In the genomic region with DNA sequence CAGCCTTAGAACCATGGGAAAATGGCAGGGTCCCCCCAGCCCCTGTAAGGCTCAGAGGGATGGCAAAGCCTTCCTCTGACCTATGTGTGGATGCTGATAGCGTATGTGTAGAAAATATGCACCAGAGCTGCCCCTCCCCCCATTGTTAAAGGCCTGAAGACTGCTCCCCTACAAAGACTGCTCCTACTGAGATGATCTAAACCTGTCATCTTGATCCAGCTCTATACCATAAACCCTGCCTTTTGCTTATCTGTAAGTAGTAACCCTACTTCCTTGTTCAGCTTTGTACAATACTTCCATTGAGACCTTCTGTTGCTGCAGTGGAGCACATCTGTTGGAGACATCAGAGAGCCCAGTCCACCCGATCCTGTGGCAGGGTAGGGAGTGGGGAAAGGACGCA, we compare ENCODE assay signal across 29 mouse cellular contexts. TPM values are rescaled to one million over a fixed set of nuclear protein-coding genes. Genes with fewer than 3 reads are reported as not detected.
A peak's percentile ranks its signal among the peaks of the same experiment; 100 is the strongest.
DNase-seq lines count a peak whose midpoint lies in the region; ATAC-seq and TF ChIP-seq lines count a peak whose summit lies in the region.
"Had no signal": no experiment of that assay in that cellular context is flagged by ENCODE, and none has a peak within 500 bp of the region (broad histone marks: within the 10 kb centered on the region; RNA-seq: fewer than 3 reads in every experiment).

No protein-coding gene starts in this region.

- peak; percentile 53 to 66 for TF ChIP-seq EP300 in MEL (IDR thresholded peaks at IDR 0.05; ENCODE audit: low read depth in 1 of 2, low read length in 2 of 2)

- H3K27ac ChIP-seq in MEL (ENCODE audit: control insufficient read depth, low read depth, low read length) = peak overlapping the region; percentile 38; the same call in 1 of the 2 replicates
- H3K27ac ChIP-seq in intestine, embryonic 14.5 days (ENCODE audit: low read depth) = no peak overlapping the region
- no peak overlapping the region for H3K27ac ChIP-seq in intestine, postnatal 0 days (ENCODE audit: low read depth, low read length)
- H3K27ac ChIP-seq in small intestine, adult 2 months (ENCODE audit: insufficient read depth, low read depth, low read length) = peak overlapping the region; percentile 10
- no peak overlapping the region for H3K27ac ChIP-seq in hindbrain, embryonic 13.5 days
- H3K27ac ChIP-seq: embryonic facial prominence, embryonic 10.5 days; embryonic facial prominence, embryonic 13.5 days; forebrain, embryonic 12.5 days; forebrain, embryonic 15.5 days; heart, adult 2 months; heart, embryonic 10.5 days; hindbrain, embryonic 10.5 days; hindbrain, embryonic 15.5 days had no signal

- no peak for TF ChIP-seq POLR2A in MEL (IDR thresholded peaks at IDR 0.05; ENCODE audit: control insufficient read depth in 1 of 2, insufficient read depth in 1 of 2, low read depth in 1 of 2, low read length in 2 of 2, poor library complexity in 1 of 2)
- no peak for TF ChIP-seq POLR2A in small intestine, adult 2 months (IDR thresholded peaks at IDR 0.05; ENCODE audit: low read depth, low read length)

- H3K4me2 ChIP-seq in intestine, embryonic 14.5 days (ENCODE audit: low read length) = no peak overlapping the region
- H3K4me2 ChIP-seq in intestine, postnatal 0 days (replicated peaks; ENCODE audit: low read depth) = no peak overlapping the region
- H3K4me2 ChIP-seq in hindbrain, embryonic 13.5 days = no peak overlapping the region
- H3K4me2 ChIP-seq: embryonic facial prominence, embryonic 13.5 days; forebrain, embryonic 12.5 days; forebrain, embryonic 15.5 days; heart, embryonic 13.5 days; hindbrain, embryonic 15.5 days had no signal

- DNase-seq in MEL (ENCODE audit: low read depth, low spot score) = peak; percentile 88
- no peak for DNase-seq in intestine, embryonic 14.5 days (ENCODE audit: low spot score)
- DNase-seq in layer of hippocampus, adult 9-10 months (ENCODE audit: low spot score) = no peak
- DNase-seq in heart, postnatal 4 days = no peak
- DNase-seq: adrenal gland, adult 8-10 months; adrenal gland, postnatal 25 days; B cell, adult 2 months; cerebellum, adult 11-12 months; cerebellum, adult 8-10 months; cerebellum, postnatal 10 days; cerebellum, postnatal 36 days; embryo, embryonic 11 days; gastrocnemius, postnatal 25 days; heart, adult 2 months had no signal

- 94% methylated on average over 3 of the region's 3 CpGs for WGBS in intestine, embryonic 14.5 days
- 53% methylated on average over 3 of the region's 3 CpGs for WGBS in intestine, postnatal 0 days
- 37% methylated on average over 3 of the region's 3 CpGs for WGBS in small intestine, adult 2 months
- WGBS in hindbrain, embryonic 13.5 days = 90% methylated on average over 3 of the region's 3 CpGs

- H3K4me1 ChIP-seq in MEL (ENCODE audit: control insufficient read depth in 1 of 2, insufficient read depth in 2 of 2, low read length in 2 of 2) = peaks cover 12 to 23% of the 10 kb centered on the region in 2 experiments
- no peaks in the 10 kb centered on the region for H3K4me1 ChIP-seq in intestine, embryonic 14.5 days (replicated peaks; ENCODE audit: control insufficient read depth, insufficient read depth, low read length)
- H3K4me1 ChIP-seq in intestine, postnatal 0 days (replicated peaks; ENCODE audit: control insufficient read depth, insufficient read depth, low read length) = peaks cover 24% of the 10 kb centered on the region
- peaks cover 42% of the 10 kb centered on the region for H3K4me1 ChIP-seq in small intestine, adult 2 months (ENCODE audit: control insufficient read depth, insufficient read depth, insufficient read length, low read length)
- H3K4me1 ChIP-seq in hindbrain, embryonic 13.5 days (replicated peaks) = peaks cover 4% of the 10 kb centered on the region; the same call in 1 of the 2 replicates
- H3K4me1 ChIP-seq: embryonic facial prominence, embryonic 10.5 days; forebrain, embryonic 12.5 days; hindbrain, embryonic 10.5 days; hindbrain, embryonic 15.5 days had no signal

- no peak for TF ChIP-seq CTCF in MEL (IDR thresholded peaks at IDR 0.05 in 2 of 3, conservative IDR thresholded peaks at IDR 0.05 in 1 of 3; ENCODE audit: control insufficient read depth in 1 of 3, insufficient read depth in 1 of 3, low read depth in 2 of 3, low read length in 3 of 3, poor library complexity in 1 of 3, severe bottlenecking in 1 of 3)
- TF ChIP-seq CTCF in intestine, postnatal 0 days (IDR thresholded peaks at IDR 0.05; ENCODE audit: low read depth) = no peak
- no peak for TF ChIP-seq CTCF in small intestine, adult 2 months (IDR thresholded peaks at IDR 0.05; ENCODE audit: extremely low read depth, insufficient read length, insufficient replicate concordance, low read depth, low read length)

- no peaks in the 10 kb centered on the region for H3K9me3 ChIP-seq in MEL (replicated peaks; ENCODE audit: insufficient read depth, low read length)
- H3K9me3 ChIP-seq in intestine, embryonic 14.5 days (ENCODE audit: control insufficient read depth, low read length) = no peaks in the 10 kb centered on the region
- no peaks in the 10 kb centered on the region for H3K9me3 ChIP-seq in intestine, postnatal 0 days (ENCODE audit: control insufficient read depth)
- no peaks in the 10 kb centered on the region for H3K9me3 ChIP-seq in hindbrain, embryonic 13.5 days
- H3K9me3 ChIP-seq: embryonic facial prominence, embryonic 10.5 days; embryonic facial prominence, embryonic 13.5 days; forebrain, embryonic 12.5 days; forebrain, embryonic 15.5 days; G1E; heart, embryonic 10.5 days; heart, embryonic 13.5 days; hindbrain, embryonic 10.5 days; hindbrain, embryonic 15.5 days had no signal

- no peak overlapping the region for H3K9ac ChIP-seq in MEL (ENCODE audit: control insufficient read depth, low read depth, low read length, poor library complexity, severe bottlenecking)
- no peak overlapping the region for H3K9ac ChIP-seq in intestine, embryonic 14.5 days (ENCODE audit: low read length)
- H3K9ac ChIP-seq in intestine, postnatal 0 days (ENCODE audit: low read depth, low read length) = no peak overlapping the region
- no peak overlapping the region for H3K9ac ChIP-seq in hindbrain, embryonic 13.5 days
- H3K9ac ChIP-seq: embryonic facial prominence, embryonic 13.5 days; forebrain, embryonic 12.5 days; forebrain, embryonic 15.5 days; heart, embryonic 13.5 days; hindbrain, embryonic 15.5 days had no signal

- TF ChIP-seq RAD21 in MEL (IDR thresholded peaks at IDR 0.05; ENCODE audit: low read depth, low read length) = no peak

- no peak overlapping the region for H3K4me3 ChIP-seq in MEL (ENCODE audit: control insufficient read depth in 1 of 2, insufficient read depth in 1 of 2, low read depth in 2 of 2, low read length in 2 of 2)
- no peak overlapping the region for H3K4me3 ChIP-seq in intestine, embryonic 14.5 days (ENCODE audit: low read depth, low read length)
- H3K4me3 ChIP-seq in intestine, postnatal 0 days (ENCODE audit: low read depth, low read length) = no peak overlapping the region
- no peak overlapping the region for H3K4me3 ChIP-seq in small intestine, adult 2 months (ENCODE audit: low read depth, low read length)
- H3K4me3 ChIP-seq in hindbrain, embryonic 13.5 days = no peak overlapping the region
- H3K4me3 ChIP-seq: embryonic facial prominence, embryonic 10.5 days; embryonic facial prominence, embryonic 13.5 days; erythroblast, embryonic 14.5 days; forebrain, embryonic 12.5 days; forebrain, embryonic 15.5 days; heart, adult 2 months; heart, embryonic 10.5 days; heart, embryonic 13.5 days; hindbrain, embryonic 10.5 days; hindbrain, embryonic 15.5 days had no signal

- no peaks in the 10 kb centered on the region for H3K27me3 ChIP-seq in MEL (ENCODE audit: control insufficient read depth in 1 of 2, insufficient read depth in 2 of 2, low read length in 2 of 2)
- no peaks in the 10 kb centered on the region for H3K27me3 ChIP-seq in intestine, embryonic 14.5 days (replicated peaks; ENCODE audit: control insufficient read depth, insufficient read depth, low read length)
- no peaks in the 10 kb centered on the region for H3K27me3 ChIP-seq in intestine, postnatal 0 days (replicated peaks; ENCODE audit: control insufficient read depth, insufficient read depth, low read length)
- H3K27me3 ChIP-seq in small intestine, adult 2 months (ENCODE audit: control insufficient read depth, insufficient read depth, low read length) = no peaks in the 10 kb centered on the region
- H3K27me3 ChIP-seq in hindbrain, embryonic 13.5 days = no peaks in the 10 kb centered on the region
- H3K27me3 ChIP-seq: CH12.LX; embryonic facial prominence, embryonic 13.5 days; forebrain, embryonic 12.5 days; forebrain, embryonic 15.5 days; heart, embryonic 13.5 days; hindbrain, embryonic 15.5 days had no signal

- ATAC-seq in intestine, embryonic 14.5 days (replicated peaks; ENCODE audit: low FRiP score, low TSS enrichment, low read depth) = peak; percentile 23; the same call in 1 of the 2 replicates
- peak; percentile 64 for ATAC-seq in intestine, postnatal 0 days
- ATAC-seq in hindbrain, embryonic 13.5 days (ENCODE audit: low FRiP score) = no peak
- ATAC-seq: activated CD4-positive, CD25-positive, alpha-beta regulatory T cell, adult 4 months; forebrain, embryonic 15.5 days had no signal

- peaks cover 46% of the 10 kb centered on the region for H3K79me2 ChIP-seq in MEL (ENCODE audit: control insufficient read depth, insufficient read depth, low read length, poor library complexity)

- H3K36me3 ChIP-seq in MEL (ENCODE audit: control insufficient read depth in 1 of 2, insufficient read depth in 2 of 2, low read length in 2 of 2) = peaks cover 0 to 33% of the 10 kb centered on the region in 2 experiments
- no peaks in the 10 kb centered on the region for H3K36me3 ChIP-seq in intestine, embryonic 14.5 days (ENCODE audit: control insufficient read depth, insufficient read depth, low read length)
- no peaks in the 10 kb centered on the region for H3K36me3 ChIP-seq in intestine, postnatal 0 days (ENCODE audit: control insufficient read depth, insufficient read depth)
- H3K36me3 ChIP-seq in small intestine, adult 2 months (ENCODE audit: control insufficient read depth, insufficient read depth, low read length) = peaks cover 5% of the 10 kb centered on the region
- 0 out of 2 replicates have a peak, but pooled peaks cover 2% of the 10 kb centered on the region for H3K36me3 ChIP-seq in hindbrain, embryonic 13.5 days
- H3K36me3 ChIP-seq: embryonic facial prominence, embryonic 10.5 days; embryonic facial prominence, embryonic 13.5 days; forebrain, embryonic 15.5 days; heart, embryonic 10.5 days; heart, embryonic 13.5 days; hindbrain, embryonic 10.5 days; hindbrain, embryonic 15.5 days had no signal

RNA-seq across cellular contexts. Expression of gene Zzef1, which starts 9.2 kb away (rescaled TPM):
- 11.8 and 13.3 TPM in 2 replicates for total RNA-seq in MEL (2012; rRNA removed)
- 10 to 100 TPM in 1 of 2 experiments, not detected in 1; 17.6 TPM for polyA plus RNA-seq in MEL (2012; ENCODE audit: insufficient read depth in 1 of 2, insufficient read length in 2 of 2, low read depth in 1 of 2, low replicate concordance in 2 of 2, missing spikeins in 1 of 2)
- polyA plus RNA-seq in intestine, embryonic 14.5 days (2014; fragmentation: Nextera tagmentation; extraction: Ambion mirVana) = 12.2 and 12.8 TPM in 2 replicates
- polyA plus RNA-seq in intestine, postnatal 0 days (2015; fragmentation: Nextera tagmentation; extraction: Ambion mirVana) = 13.9 and 17.6 TPM in 2 replicates
- 36.2 and 104 TPM in 2 replicates for polyA plus RNA-seq in small intestine, adult 2 months (2012; rRNA removed)
- 14.0 and 14.2 TPM in 2 replicates for polyA plus RNA-seq in hindbrain, embryonic 13.5 days (2015; fragmentation: Nextera tagmentation; extraction: Ambion mirVana)
- total RNA-seq in heart, postnatal 4 days (2021) = 10 to 100 TPM; 28.9 to 29.6 TPM

RNA-seq across cellular contexts. Expression of gene Cyb5d2, which starts 9.3 kb away (rescaled TPM):
- 5.9 and 7.2 TPM in 2 replicates for total RNA-seq in MEL (2012; rRNA removed)
- polyA plus RNA-seq in MEL (2012; ENCODE audit: insufficient read depth in 1 of 2, insufficient read length in 2 of 2, low read depth in 1 of 2, low replicate concordance in 2 of 2, missing spikeins in 1 of 2) = 1 to 10 TPM in 1 of 2 experiments, not detected in 1; 4.6 TPM
- 2.5 and 3.7 TPM in 2 replicates for polyA plus RNA-seq in intestine, embryonic 14.5 days (2014; fragmentation: Nextera tagmentation; extraction: Ambion mirVana)
- polyA plus RNA-seq in intestine, postnatal 0 days (2015; fragmentation: Nextera tagmentation; extraction: Ambion mirVana) = 3.1 and 4.0 TPM in 2 replicates
- 2.1 and 5.5 TPM in 2 replicates for polyA plus RNA-seq in small intestine, adult 2 months (2012; rRNA removed)
- 7.5 and 8.2 TPM in 2 replicates for polyA plus RNA-seq in hindbrain, embryonic 13.5 days (2015; fragmentation: Nextera tagmentation; extraction: Ambion mirVana)
- total RNA-seq in heart, postnatal 4 days (2021) = 1 to 10 TPM; 6.7 to 7.3 TPM

Comparison
In these comparisons a context has a peak if more than half of its experiments do, and no peak if none do; other contexts are left out.
1. H3K27ac ChIP-seq: peak in MEL (single experiment) and small intestine, adult 2 months (single experiment); none in intestine, embryonic 14.5 days (single experiment), intestine, postnatal 0 days (single experiment) and hindbrain, embryonic 13.5 days (single experiment).